Mouse (Mus musculus): ENCODE measurements at regions not wholly inside any gene's neighbourhood (a gene's known extent, or its start where the extent isn't known, plus 50 kb on each side); places are given as distances from the start of the nearest gene placed in this dataset.
"Not testable (repeated sequence)": the region's sequence is repeated elsewhere in the genome, so short reads cannot be mapped to it uniquely, and the experiment has no call there.

GRCm38 (mm10) chr1:101901601-101902000 lies 2129.0 kb downstream of the Cntnap5b start:
- not testable (repeated sequence) for DNase-seq (ENCODE audit: low read depth, low spot score)

GRCm38 (mm10) chr1:101902154-101902825 lies 2129.7 kb downstream of the Cntnap5b start:
- DNase-seq (ENCODE audit: low read depth, low spot score) = not testable (repeated sequence)

- DNase-seq (ENCODE audit: low read depth, low spot score) = not testable (repeated sequence)
Observed at GRCm38 (mm10) chr1:101902826-101903210, 2130.3 kb downstream of the Cntnap5b start.

- DNase-seq (ENCODE audit: low read depth, low spot score) = peak; percentile 70
Observed at GRCm38 (mm10) chr1:101916991-101917390, 2144.4 kb downstream of the Cntnap5b start.

- DNase-seq (ENCODE audit: low read depth, low spot score) = peak; percentile 89
Observed at GRCm38 (mm10) chr1:101918872-101919271, 2146.3 kb downstream of the Cntnap5b start.

- no peak for DNase-seq (ENCODE audit: low read depth, low spot score)
Observed at GRCm38 (mm10) chr1:101941107-101941506, 2168.5 kb downstream of the Cntnap5b start.
